Mouse (Mus musculus) ES-E14 (cell line): ENCODE data around the gene Gm5447.

Experiments
- CHD2 ChIP-seq: IDR thresholded peaks from 2 replicates; pipeline ENCODE4 v1.6.1; 2014; ENCODE audit warnings: mild to moderate bottlenecking, low read depth, low read length, inconsistent platforms
- HCFC1 ChIP-seq: IDR thresholded peaks from 2 replicates; pipeline ENCODE4 v1.6.1; 2012; ENCODE audit warnings: low read length, inconsistent platforms, borderline replicate concordance; ENCODE audit not compliant: insufficient read depth
- MAFK ChIP-seq: IDR thresholded peaks from 2 replicates; pipeline ENCODE4 v1.6.1; 2014; ENCODE audit warnings: mild to moderate bottlenecking, low read depth, low read length, inconsistent platforms; ENCODE audit not compliant: insufficient read depth
- ZC3H11A ChIP-seq: IDR thresholded peaks from 2 replicates; pipeline ENCODE4 v1.6.1; 2012; ENCODE audit warnings: low read depth, mild to moderate bottlenecking, inconsistent platforms, low read length, borderline replicate concordance

- TF ChIP-seq CHD2 (no peak), HCFC1 (no peak), ZC3H11A (no peak), MAFK (no peak)
Observed at GRCm38 (mm10) chr13:30997526-30998253, 23.7 kb downstream of the Gm5447 start.
